Mouse (Mus musculus) left cerebral cortex, adult 18-20 months (tissue): ENCODE measurements around the gene Spsb1. TPM values are rescaled to one million over a fixed set of nuclear protein-coding genes. Genes with fewer than 3 reads are reported as not detected.

Source experiments
- DNase-seq, 2 experiments: peaks; one replicate each; pipeline ENCODE4 v3.0.0; 2021 to 2022; ENCODE audit warnings: low spot score in 2 of 2, mixed read lengths in 1 of 2
- long read RNA-seq, 2 experiments: library from polyadenylated mRNA; stranded (forward); transcript quantifications; one replicate each; pipeline ENCODE4 v2.0.0; 2021
- total RNA-seq, 2 experiments: library from RNA; stranded (reverse); gene quantifications; 2 replicates each; pipeline ENCODE4 v1.2.3; 2021

Spsb1 gene
- total RNA-seq = 10 to 100 TPM; 11.1 to 13.8 TPM
- long read RNA-seq, experiment 1, transcript Spsb1-201 (3 exons, 3,092 nt) = major isoform, 16 of 28 reads
- long read RNA-seq, experiment 1, partial matches to known transcripts = 0 of 28 reads
- long read RNA-seq, experiment 1, other reads (novel, unspliced or antisense) = 9 of 28 reads
- long read RNA-seq, experiment 2, partial matches to known transcripts = 0 of 9 reads
- long read RNA-seq, experiment 2, other reads (novel, unspliced or antisense) = 6 of 9 reads

- peak; percentile 93 for DNase-seq
These were observed at the start of gene Spsb1 for GRCm38 (mm10) chr4:149954893-149955439. Spsb1 (minus strand) TSS chr4:149955043.

GRCm38 (mm10) chr4:150003641-150004040, 48.8 kb upstream of the Spsb1 start:
- no peak for DNase-seq

GRCm38 (mm10) chr4:150003021-150003580, 48.3 kb upstream of the Spsb1 start:
- DNase-seq = no peak

- no peak for DNase-seq
These were observed 47.2 kb upstream of the Spsb1 start for GRCm38 (mm10) chr4:150002021-150002528.

DNA sequence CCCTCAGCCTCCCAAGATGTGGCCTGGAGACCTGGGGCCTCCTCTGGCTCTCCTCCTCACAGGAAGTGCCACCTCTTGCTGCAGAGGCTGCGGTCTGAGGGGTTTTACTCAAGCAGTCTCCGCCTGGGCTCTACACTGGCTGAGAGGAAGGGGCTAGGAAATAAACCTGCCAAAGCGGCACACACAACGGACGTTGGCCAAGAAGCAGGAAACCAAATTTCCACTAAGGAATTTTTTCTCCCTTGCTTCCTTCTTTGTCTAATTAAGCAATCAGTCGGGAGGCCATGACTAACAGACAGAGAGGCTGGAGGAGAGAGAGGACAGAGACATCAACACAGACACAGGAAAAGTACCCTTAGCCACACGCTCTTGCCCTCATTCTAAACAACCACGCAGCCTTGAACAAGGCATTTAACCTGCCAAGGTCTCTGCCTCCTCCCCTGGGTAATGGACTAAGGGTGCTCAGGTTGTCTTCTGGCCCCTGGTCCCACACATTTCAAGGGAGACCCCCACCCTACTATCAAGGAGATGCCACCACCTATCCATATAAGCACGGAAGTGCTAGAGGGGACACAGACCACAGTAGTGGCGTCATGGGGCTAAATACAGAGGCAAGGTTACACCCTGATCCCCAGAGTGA, 46.5 kb upstream of the Spsb1 start:
- no peak for DNase-seq

DNA sequence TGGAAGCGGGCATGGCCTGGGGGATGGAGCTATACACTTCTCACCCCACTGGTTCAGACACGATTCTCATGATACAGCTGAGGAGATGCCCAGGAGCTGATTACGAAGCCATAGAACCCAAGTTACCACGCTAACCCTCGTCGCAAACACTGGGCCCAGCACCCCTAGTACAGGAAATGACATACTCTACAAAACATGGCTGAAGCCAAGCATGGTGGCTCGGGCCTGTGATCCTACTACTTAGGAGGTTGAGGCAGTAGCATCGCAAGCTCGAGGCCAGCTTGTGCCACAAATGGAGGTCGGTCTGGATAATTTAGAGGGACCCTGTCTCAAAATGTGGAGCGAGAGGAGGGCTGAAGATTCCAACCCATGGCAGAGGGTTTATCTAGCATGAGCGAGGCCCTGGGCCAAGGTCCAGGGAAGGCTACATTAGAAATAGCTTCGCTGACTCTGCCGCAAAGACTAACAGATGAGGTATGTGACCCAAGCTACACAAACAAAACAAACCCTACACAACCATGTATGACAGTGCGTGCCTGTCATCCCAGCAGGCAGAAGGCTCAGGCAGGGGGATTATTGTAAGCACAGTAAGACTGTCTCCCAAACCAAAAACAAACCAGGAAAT, 45.2 kb upstream of the Spsb1 start:
- no peak for DNase-seq

DNA sequence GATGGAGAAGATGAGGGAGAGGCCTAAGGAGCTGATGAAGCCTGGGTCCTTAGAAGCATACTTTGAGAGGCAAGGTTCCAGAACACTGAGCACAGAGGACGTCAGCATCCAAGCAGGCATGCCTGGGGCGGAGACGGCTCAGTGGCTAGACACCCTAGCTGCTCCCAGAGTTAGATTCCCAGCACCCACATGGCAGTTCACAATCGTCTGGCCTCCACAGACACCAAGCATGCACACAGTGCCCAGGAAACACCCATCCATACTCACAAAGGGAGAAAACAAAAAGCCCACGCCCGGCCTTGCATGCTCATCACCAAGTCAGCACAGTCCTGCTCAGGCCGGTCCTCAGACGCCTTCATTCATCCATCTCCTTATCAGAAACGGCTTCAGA, 44.7 kb upstream of the Spsb1 start:
- DNase-seq = no peak

- no peak for DNase-seq
These were observed 44.1 kb upstream of the Spsb1 start for GRCm38 (mm10) chr4:149998786-149999509.

DNA sequence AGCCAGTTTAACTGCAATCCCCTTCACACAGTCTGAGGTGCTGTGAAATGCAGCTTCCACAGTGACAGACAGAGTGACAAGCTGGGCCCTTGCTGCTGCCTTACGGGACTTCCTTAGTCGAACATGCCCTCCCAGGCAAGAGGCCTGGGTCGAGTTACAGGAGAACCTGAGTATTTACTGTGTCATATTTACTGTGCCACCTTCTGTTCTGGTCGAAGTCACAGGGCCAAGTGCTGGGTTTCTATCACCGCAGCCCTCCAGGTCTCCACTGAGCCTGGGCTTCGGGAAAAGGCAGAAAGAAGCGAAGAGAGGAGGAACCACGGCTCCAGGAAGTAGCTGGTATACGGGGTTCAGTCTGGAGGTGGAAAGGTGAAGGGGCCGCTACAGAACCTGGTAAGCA, 43.2 kb upstream of the Spsb1 start:
- DNase-seq = no peak

GRCm38 (mm10) chr4:149996440-149996839, 41.6 kb upstream of the Spsb1 start:
- no peak for DNase-seq

GRCm38 (mm10) chr4:149995911-149996310, 41.1 kb upstream of the Spsb1 start:
- DNase-seq = no peak

DNA sequence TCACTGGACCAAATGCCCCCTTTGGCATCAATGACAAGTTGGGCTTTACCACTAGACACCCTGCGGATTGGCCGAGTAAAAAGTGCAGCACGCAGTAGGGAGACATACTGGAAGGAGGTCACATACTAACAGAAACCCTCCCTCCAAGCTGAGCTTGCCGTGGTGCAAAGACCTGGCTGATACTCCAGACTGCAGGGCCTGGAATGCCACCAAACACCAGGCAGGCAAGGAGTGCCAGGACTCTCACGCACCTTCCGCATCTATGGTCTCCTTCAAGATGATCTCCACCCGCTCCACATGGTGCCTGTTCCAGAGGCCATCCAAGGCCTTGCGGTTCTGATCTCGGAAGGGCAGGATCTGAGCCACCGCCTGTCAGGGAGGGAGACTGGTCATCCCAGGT, 39.4 kb upstream of the Spsb1 start:
- no peak for DNase-seq

DNA sequence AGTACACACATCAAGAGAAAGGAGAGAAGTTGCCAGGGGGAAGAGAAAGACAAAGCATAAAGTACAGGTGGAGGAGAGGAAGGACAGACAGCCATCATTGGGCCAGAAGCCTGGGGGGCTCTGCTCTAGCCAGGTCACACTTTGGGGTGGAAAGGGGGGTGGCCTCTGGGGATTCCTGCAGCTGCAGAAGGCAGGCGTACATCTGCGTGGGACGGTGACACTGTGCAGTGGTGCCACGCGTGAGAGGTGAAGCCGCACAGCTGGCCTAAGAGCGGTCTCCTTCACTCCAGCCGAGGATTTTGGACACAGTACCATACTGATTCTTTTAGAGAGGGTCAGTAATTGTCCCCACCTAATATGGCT, 37.8 kb upstream of the Spsb1 start:
- DNase-seq = no peak

DNA sequence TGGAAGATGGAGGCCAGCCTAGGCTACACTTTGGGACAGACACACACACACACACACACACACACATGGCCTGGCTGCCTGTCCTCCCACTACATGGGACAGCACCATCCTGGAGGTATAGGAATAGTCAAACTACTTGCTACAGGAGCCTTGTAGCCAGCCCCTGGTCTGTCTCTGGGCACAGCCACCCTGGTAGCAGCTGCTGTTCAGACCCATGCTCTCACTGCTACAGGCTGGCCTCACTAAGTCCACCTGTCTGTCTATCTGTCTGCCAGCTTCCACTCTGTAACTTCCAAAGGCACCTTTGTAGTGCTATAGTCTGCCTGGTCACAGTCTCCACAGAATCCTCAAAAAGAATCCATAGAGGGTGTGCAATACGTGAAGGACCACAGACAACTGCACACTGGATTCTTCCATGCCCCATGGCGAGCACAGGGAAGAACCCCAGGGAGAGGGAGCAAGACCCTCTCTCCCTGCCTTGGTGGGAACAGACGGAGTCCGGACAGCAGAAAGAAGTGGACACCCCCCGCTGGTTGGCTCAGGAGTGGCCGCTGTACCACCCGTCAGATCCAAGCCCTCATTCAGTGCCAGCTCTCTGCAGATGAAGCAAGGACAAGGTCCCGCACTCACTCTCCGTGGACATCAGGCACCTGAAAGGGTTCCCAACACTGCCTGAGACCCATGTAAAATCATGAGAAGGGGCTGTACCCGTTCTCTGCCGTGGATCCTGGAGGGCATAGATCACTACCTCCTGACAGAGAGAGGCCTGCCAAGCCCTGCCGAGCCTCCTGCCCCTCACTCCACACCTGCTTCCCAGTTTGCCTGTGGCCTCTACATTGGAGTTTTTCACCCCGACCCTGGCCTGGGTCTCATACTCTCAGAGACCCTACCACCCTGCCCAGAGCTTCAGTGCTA, 37.2 kb upstream of the Spsb1 start:
- no peak for DNase-seq

GRCm38 (mm10) chr4:149990954-149991633, 36.3 kb upstream of the Spsb1 start:
- no peak for DNase-seq

DNA sequence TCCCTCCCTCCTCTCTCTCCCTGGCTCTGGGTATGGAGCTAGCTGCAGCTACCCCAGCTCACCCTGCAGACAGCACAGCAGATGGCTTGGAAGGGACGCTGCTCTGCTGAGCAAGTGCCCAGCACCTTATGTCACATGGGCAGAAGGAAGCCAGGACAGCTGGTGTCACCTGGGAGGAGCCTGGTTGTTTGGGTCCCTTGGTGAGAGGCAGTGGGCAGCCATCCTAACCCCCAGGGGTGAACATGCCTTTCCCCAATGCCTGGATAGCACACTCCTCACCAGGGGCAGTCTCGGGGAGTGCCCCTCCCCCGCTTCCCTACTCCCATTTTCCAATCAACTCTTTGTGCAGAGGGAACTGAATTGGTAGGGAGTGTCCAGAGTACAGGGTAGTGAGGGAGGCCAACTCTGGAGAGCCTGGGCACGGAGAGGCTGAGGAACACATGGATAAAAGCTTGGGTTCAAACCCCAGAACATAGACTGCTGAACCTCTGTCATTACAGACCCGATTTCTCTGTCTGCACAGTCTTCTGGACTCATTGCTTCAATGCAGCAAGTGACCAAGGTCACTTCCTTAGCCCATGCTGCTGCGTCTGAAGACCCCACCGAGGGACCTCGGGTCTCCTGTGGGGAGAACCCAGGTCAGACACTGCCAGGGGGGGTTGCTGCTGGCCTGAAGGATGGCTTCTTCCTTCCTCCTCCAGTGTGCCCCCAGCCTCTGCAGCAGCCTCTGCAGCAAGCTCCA, 35.5 kb upstream of the Spsb1 start:
- DNase-seq = peak in 1 of 2 experiments; percentile 17

DNA sequence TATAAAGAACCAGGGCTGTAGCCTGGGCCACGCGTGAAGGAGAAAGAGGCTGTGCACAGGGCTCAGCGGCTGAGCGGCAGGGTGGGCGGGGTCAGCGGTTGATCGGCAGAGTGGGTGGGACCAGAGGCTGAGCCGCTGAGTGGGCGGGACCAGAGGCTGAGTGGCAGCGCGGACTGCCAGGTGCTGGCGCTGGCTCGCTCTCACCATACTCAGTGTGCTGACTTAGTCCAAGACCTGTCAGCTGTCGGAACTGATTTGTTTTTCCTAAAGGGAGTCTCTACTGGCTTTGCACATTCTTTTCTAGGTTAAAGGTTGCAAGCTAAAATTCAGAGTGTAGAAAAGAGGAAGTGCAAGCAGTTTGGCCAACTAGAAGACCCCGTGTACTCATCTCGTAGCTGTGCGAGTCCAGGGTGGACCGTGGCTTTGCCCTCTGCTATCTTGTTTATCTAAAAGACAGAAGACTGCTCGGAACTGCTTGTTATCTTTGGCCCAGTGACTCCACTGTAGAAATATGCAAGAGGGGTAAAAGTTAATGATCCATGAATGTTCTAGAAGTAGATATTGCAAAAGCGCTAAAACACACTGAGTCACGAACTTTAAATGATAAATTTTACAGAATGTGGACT, 34.2 kb upstream of the Spsb1 start:
- peak; percentile 86 to 89 for DNase-seq

DNA sequence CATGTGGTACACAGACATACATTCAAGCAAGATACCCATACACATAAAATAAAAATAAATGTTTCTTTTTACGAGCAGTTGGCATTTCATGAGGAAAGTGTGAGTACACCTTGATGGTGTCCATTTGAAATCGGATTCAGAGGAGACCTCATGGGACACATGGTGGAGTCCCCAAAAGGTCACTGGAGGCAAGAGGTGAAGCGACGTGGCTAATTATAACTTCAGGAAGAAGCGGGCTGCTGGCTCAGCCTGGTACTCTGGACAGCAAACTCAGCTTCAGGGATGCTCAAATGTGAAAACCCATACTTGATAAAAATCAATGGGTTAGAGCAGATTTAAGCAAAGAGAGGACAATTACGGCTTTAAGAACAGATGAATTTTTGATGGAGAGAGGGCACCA, 33.5 kb upstream of the Spsb1 start:
- DNase-seq = no peak
